Mouse (Mus musculus) forebrain, postnatal 0 days (tissue): ENCODE data around the gene Osbpl10. TPM values are rescaled to one million over a fixed set of nuclear protein-coding genes. Genes with fewer than 3 reads are reported as not detected.

ENCODE experiments used
- ATAC-seq: fragments of 200-750 bp; cut with Nextera tagmentation; 2 replicates; pipeline ENCODE4 v1.8.0; 2017; ENCODE audit warnings: mild to moderate bottlenecking, moderate library complexity
- DNase-seq: peaks from one replicate; pipeline ENCODE4 v3.0.0-alpha.2; 2015
- H3K27ac ChIP-seq: fragments of 300-500 bp; sonication (generic); 2 replicates; pipeline ENCODE4 v1.5.1; 2014; ENCODE audit warnings: low read depth, mild to moderate bottlenecking, antibody characterized with exemption, low read length, moderate library complexity, mixed read lengths
- H3K27me3 ChIP-seq: fragments of 300-500 bp; sonication (generic); 2 replicates; pipeline ENCODE4 v1.6.1; 2014; ENCODE audit warnings: mild to moderate bottlenecking, low read length, mixed read lengths; ENCODE audit not compliant: insufficient read depth
- H3K36me3 ChIP-seq: fragments of 300-500 bp; sonication (generic); 2 replicates; pipeline ENCODE4 v1.6.1; 2014; ENCODE audit warnings: mild to moderate bottlenecking, moderate library complexity; ENCODE audit not compliant: insufficient read depth
- H3K4me1 ChIP-seq: fragments of 300-500 bp; sonication (generic); 2 replicates; pipeline ENCODE4 v1.6.1; 2014; ENCODE audit warnings: antibody characterized with exemption; ENCODE audit not compliant: insufficient read depth
- H3K4me2 ChIP-seq: fragments of 300-500 bp; sonication (generic); 2 replicates; pipeline ENCODE4 v1.6.1; 2014; ENCODE audit warnings: low read depth, mild to moderate bottlenecking, moderate library complexity
- H3K4me3 ChIP-seq: fragments of 300-500 bp; sonication (generic); 2 replicates; pipeline ENCODE4 v1.5.1; 2014; ENCODE audit warnings: low read depth, low read length, mixed read lengths
- H3K9ac ChIP-seq: fragments of 300-500 bp; sonication (generic); 2 replicates; pipeline ENCODE4 v1.6.1; 2014; ENCODE audit warnings: mild to moderate bottlenecking
- H3K9me3 ChIP-seq: fragments of 300-500 bp; sonication (generic); 2 replicates; pipeline ENCODE4 v1.6.1; 2016; ENCODE audit warnings: low read length
- CTCF ChIP-seq: sonication (generic); IDR thresholded peaks from 2 replicates; pipeline ENCODE4 v1.5.1; 2016; ENCODE audit warnings: antibody characterized with exemption, control low read depth, low read depth
- WGBS: fragments of 180-500 bp; shearing (Covaris S2); extraction: QIAGEN DNeasy Blood & Tissue Kit; methylation state at CpG from one replicate; pipeline ENCODE4 v1.1.7; 2014; 5-methylcytosine and 5-hydroxymethylcytosine counted together
- polyA plus RNA-seq: library from polyadenylated mRNA; unstranded; fragments of >200 nt; fragmentation: Nextera tagmentation; extraction: Ambion mirVana; gene quantifications from 2 replicates; pipeline ENCODE4 v1.2.1, GENCODE M21; 2015
- total RNA-seq: library from RNA; depleted of rRNA; stranded (reverse); fragments of >200 nt; gene quantifications from 2 replicates; pipeline ENCODE4 v1.2.3, GENCODE M21; 2014; rRNA removed

The Osbpl10 gene
- total RNA-seq (19.2 and 22.4 TPM in 2 replicates), polyA plus RNA-seq (2.8 and 3.0 TPM in 2 replicates)

DNA sequence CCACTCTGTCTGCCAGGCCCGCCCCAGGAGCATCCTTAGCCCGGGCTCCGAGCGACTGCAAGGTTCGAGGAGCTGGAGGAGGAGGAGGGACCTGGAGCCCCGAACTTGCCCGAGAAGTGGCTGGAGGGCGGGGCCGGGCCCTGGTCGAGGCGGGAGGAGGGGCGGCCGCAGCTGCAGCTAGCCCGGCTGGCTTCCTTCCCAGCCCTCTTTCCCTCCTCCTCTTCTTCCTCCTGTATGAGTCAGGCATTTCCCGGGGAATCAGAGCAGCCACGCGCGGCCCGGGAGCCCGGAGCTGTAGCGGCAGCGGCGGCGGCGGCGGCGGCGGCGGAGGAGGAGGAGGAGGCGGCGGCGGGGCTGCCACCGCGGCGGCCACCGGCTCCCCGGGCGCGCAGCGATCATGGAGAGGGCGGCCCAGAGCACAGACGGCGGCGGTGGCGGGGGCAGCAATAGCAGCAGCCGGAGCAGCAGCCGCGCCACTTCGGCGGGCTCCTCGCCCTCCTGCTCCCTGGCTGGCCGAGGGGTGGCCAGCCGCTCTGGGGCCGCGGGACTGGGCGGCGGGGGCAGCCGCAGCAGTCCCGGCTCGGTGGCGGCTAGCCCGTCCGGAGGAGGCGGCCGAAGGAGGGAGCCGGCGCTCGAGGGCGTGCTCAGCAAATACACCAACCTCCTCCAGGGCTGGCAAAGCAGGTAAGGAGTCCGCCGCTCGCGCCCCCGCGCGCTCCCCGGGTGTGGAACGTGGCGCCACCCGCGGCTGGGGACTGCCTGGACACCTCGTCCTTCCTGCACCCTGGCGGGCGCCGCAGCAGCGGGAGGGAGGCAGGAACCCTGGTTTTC lies at the start of gene Osbpl10:
TSS of gene Osbpl10 (plus strand) at position 289 of the 831 bp plus-strand sequence.
- peak; percentile 75 for DNase-seq
- Histone ChIP-seq H3K27me3 (no peaks in the 10 kb centered on the region), H3K9ac (peak within 1 kb of the TSS; percentile 80), H3K27ac (peak within 1 kb of the TSS; percentile 87), H3K4me1 (peaks cover 4% of the 10 kb centered on the region; the same call in 1 of the 2 replicates), H3K9me3 (no peaks in the 10 kb centered on the region), H3K36me3 (no peaks in the 10 kb centered on the region), H3K4me2 (peak within 1 kb of the TSS; percentile 81), H3K4me3 (peak within 1 kb of the TSS; percentile 63)
- peak; percentile 67 for TF ChIP-seq CTCF
- ATAC-seq: peak; percentile 80
- WGBS: under 1% methylated on average over 64 of the region's 86 CpGs

DNA sequence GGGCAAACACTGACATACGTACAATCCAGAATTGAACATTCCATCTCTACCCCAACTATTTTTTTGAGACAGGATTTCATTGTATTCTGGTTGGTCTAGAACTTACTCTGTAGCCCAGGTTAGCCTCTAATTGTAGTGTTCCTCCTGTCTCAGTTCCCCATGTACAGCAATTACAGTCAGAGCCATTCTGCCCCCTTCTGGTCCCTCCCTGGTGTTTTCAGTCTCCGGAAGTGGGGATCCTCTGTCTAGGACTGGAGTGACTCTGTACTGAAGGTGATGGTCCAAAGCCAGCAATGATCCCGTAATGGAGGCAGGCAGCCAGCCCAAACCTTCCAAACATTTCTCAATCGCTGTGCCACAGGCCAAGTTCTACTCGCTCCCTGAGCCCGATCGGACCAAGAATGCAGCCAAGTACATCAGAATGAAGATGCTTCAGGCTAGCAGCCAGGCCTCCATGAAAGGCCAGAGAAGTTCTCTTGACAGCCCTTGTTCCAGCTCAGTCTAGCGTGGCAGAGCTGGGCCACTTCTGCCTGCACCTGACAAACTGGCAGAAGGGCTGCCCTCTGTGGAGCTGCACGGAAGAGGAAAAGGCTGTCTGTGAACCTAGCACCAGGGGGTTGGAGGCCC lies 47.8 kb upstream of the Osbpl10 start:
- Histone ChIP-seq H3K4me1 (0 out of 2 replicates have a peak, but pooled peaks cover 4% of the 10 kb centered on the region), H3K9ac (no peak overlapping the region), H3K9me3 (no peaks in the 10 kb centered on the region), H3K4me3 (no peak overlapping the region), H3K27me3 (no peaks in the 10 kb centered on the region), H3K36me3 (no peaks in the 10 kb centered on the region), H3K27ac (no peak overlapping the region), H3K4me2 (no peak overlapping the region)
- peak; percentile 47 for DNase-seq
- ATAC-seq: peak; percentile 13; the same call in 1 of the 2 replicates
- WGBS: 50% methylated on average over 9 of the region's 9 CpGs
- TF ChIP-seq CTCF: no peak

DNA sequence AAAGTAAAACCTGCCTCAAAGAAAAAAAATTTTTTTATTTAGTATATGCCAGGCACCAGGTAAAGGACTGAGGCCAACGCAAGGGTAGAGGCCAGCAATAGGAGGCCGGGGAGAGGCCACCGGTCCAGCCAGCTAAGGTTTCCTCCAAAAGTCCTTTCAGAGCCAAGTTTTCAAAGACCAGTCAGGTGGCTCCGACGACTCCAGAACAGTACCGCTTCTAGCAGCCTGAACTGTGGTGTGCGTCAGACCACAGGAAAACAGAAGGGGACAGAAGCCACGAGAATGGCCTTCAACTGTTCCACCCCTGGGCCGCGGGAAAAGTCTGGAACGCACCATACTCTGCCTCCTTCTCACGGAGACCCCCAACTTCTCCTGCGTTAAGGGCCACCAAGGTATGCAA lies 45.8 kb upstream of the Osbpl10 start:
- Histone ChIP-seq H3K4me2 (peak overlapping the region; percentile 96), H3K27me3 (no peaks in the 10 kb centered on the region), H3K36me3 (no peaks in the 10 kb centered on the region), H3K9ac (peak overlapping the region; percentile 73), H3K9me3 (no peaks in the 10 kb centered on the region), H3K4me1 (0 out of 2 replicates have a peak, but pooled peaks cover 4% of the 10 kb centered on the region), H3K27ac (no peak overlapping the region), H3K4me3 (peak overlapping the region; percentile 73)
- TF ChIP-seq CTCF: no peak
- DNase-seq (no peak), ATAC-seq (no peak)
- 25% methylated on average over 13 of the region's 13 CpGs for WGBS

DNA sequence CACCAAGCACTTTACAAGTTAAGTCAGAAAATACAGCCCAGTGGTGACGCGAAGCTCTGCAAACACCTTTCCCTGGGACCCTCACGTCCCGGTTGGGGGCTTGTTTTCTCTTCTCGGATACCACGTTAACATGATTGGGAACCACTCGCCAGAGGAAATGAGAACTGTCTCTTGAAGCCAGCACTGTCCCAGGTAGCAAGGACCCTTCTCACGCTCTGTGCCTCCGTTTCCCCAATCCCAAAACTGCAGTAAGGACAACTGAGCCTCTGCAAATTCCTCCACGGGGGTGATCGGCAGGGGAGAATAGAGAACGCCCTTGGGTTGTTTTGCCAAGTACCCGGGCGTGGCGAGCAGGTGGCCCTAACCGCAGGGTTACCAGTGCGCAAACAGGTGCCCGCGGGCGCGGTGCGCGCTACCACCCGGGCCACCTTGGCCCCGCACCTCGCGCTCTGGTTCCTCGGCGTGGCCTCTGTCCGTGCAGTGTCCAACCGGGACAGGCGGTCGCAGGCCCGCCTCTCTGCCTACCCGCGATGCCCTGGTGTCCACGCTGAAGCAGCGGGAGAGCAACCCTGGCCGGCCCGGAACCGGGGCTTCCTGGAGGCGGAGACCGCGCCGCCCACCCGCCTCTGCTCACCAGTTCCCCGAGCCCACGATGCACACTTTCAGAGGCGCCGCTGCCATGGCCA lies 45.2 kb upstream of the Osbpl10 start:
- Histone ChIP-seq H3K27ac (peak overlapping the region; percentile 70), H3K4me3 (peak overlapping the region; percentile 73), H3K36me3 (no peaks in the 10 kb centered on the region), H3K9me3 (no peaks in the 10 kb centered on the region), H3K9ac (peak overlapping the region; percentile 73), H3K27me3 (no peaks in the 10 kb centered on the region), H3K4me2 (peak overlapping the region; percentile 96), H3K4me1 (0 out of 2 replicates have a peak, but pooled peaks cover 4% of the 10 kb centered on the region)
- DNase-seq (peak; percentile 54), ATAC-seq (no peak; the same call in 1 of the 2 replicates)
- under 1% methylated on average over 50 of the region's 50 CpGs for WGBS
- TF ChIP-seq CTCF: no peak

DNA sequence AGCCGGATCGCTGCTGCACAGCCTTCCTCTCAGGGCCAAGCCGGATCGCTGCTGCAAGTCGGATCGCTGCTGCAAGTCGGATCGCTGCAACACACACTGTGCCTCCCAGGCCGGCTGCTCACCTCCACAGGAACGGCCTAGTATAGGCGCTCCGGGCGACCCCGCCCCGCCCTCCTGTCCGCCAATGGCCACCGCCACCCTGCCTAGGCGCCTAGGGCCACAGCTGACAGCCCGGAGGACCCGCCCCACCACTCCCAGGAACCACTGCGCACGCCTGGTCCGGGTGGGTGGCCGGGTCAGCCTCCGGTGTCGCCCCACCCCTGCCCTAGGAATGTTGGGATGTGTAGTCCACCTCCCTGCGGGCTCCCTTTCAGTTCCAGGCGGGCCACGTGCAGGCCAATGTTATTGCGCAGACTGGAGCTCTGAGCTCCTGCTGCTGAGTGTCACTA lies 44.6 kb upstream of the Osbpl10 start, which contains the start of gene Gpd1l:
TSS of gene Gpd1l (minus strand) at position 265 of the 449 bp plus-strand sequence.
- DNase-seq: peak; percentile 88
- no peaks in the 10 kb centered on the region for H3K36me3 ChIP-seq
- H3K4me2 ChIP-seq: peak within 1 kb of the TSS; percentile 96
- TF ChIP-seq CTCF: no peak
- ATAC-seq: peak; percentile 97
- peak within 1 kb of the TSS; percentile 70 for H3K27ac ChIP-seq
- H3K4me3 ChIP-seq: peak within 1 kb of the TSS; percentile 73
- peak within 1 kb of the TSS; percentile 73 for H3K9ac ChIP-seq
- H3K9me3 ChIP-seq: no peaks in the 10 kb centered on the region
- 0 out of 2 replicates have a peak, but pooled peaks cover 4% of the 10 kb centered on the region for H3K4me1 ChIP-seq
- WGBS: under 1% methylated on average over 28 of the region's 30 CpGs
- no peaks in the 10 kb centered on the region for H3K27me3 ChIP-seq

DNA sequence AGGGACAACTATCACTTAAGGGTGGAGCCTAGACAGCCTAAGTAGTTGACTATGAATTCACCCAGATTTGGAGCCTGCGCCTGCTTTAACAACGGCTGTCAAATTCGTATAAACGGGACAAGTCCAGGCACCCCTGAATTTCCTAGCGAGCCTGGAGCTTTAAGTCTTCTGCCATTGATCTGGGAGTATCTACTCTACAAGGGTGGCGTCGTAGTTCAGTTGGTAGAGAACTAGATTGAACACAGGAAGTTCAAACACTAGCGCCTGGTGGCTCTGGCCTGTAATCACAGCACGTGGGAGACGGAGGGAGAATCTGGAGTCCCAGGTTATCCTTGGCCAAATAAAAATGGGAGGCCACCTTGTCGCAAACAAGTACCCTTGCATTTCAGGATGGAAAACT lies 44.1 kb upstream of the Osbpl10 start:
- Histone ChIP-seq H3K4me2 (peak overlapping the region; percentile 96), H3K4me3 (peak overlapping the region; percentile 73), H3K36me3 (no peaks in the 10 kb centered on the region), H3K9ac (peak overlapping the region; percentile 73; the same call in 1 of the 2 replicates), H3K9me3 (no peaks in the 10 kb centered on the region), H3K27me3 (no peaks in the 10 kb centered on the region), H3K27ac (no peak overlapping the region), H3K4me1 (0 out of 2 replicates have a peak, but pooled peaks cover 4% of the 10 kb centered on the region)
- DNase-seq (no peak), ATAC-seq (no peak)
- 70% methylated on average over 11 of the region's 11 CpGs for WGBS
- no peak for TF ChIP-seq CTCF
